Mouse (Mus musculus): ENCODE results near the gene Olfr1462. TPM values are rescaled to one million over a fixed set of nuclear protein-coding genes. Genes with fewer than 3 reads are reported as not detected.

Gene Olfr1462
- total RNA-seq (2014; rRNA removed; ENCODE audit: low replicate concordance) (not detected in 2 replicates), polyA plus RNA-seq (2015; fragmentation: Nextera tagmentation; extraction: Ambion mirVana) (not detected in 2 replicates)

DNA sequence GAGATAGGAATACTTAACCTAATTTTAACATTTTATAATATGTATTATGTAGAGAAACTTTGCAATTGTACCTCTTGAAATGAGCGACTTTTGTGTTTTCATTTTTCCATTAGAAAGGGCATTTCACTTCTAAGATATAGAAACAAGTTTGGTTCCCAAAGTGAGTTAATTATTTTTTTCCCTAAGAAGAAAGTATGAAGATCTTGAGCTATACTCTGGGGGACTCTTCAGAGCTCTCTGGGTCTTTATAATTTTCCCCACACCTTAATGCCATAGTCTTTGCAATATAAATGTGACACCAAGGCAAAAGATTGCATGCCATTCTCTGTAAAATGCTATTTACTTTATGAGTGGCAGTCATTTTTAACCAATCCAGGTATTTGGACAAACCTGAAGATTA, at the start of gene Olfr1462:
TSS of gene Olfr1462 (plus strand) at position 301 of the 400 bp plus-strand sequence.
- no peak for TF ChIP-seq EP300 (IDR thresholded peaks at IDR 0.05; ENCODE audit: low read depth)
- no peak for TF ChIP-seq CTCF (IDR thresholded peaks at IDR 0.05; ENCODE audit: low read depth)
- DNase-seq (ENCODE audit: low spot score), result no peak

DNA sequence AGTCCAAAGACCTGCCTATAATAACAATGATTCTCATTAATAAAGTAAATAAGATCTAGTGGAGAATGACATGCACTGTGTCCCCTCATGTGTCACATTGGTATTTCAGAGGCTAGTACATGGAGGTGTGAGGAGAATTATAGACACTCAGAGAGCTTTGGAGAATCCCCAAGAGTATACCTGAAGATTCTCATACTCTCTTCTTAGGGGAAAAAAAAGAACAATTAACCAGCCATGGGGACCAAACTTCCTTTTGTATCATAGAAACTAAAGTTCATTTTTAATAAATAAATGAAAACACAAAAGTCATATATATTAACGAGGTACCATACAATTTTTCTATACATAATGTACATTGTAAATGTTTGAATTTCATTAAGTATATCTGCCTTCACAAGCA, 36.1 kb upstream of the Olfr1462 start, which contains the start of gene Olfr1459:
TSS of gene Olfr1459 (minus strand) at position 101 of the 400 bp plus-strand sequence.
- TF ChIP-seq CTCF (IDR thresholded peaks at IDR 0.05; ENCODE audit: low read depth) (no peak), EP300 (IDR thresholded peaks at IDR 0.05; ENCODE audit: low read depth) (no peak)
- no peak for DNase-seq (ENCODE audit: low spot score)

More for the DNA sequence above, at the start of gene Olfr1462:
- Histone ChIP-seq H3K9me3 (replicated peaks; ENCODE audit: control insufficient read depth, low read length) (0 out of 2 replicates have a peak, but pooled peaks cover 5% of the 10 kb centered on the region), H3K4me1 (ENCODE audit: control insufficient read depth, insufficient read depth) (no peaks in the 10 kb centered on the region), H3K27ac (ENCODE audit: low read depth) (no peak within 1 kb of the TSS), H3K4me2 (ENCODE audit: low read depth, low read length) (no peak within 1 kb of the TSS), H3K4me3 (ENCODE audit: low read depth, low read length) (no peak within 1 kb of the TSS), H3K9ac (replicated peaks; ENCODE audit: low read depth, low read length) (no peak within 1 kb of the TSS), H3K27me3 (ENCODE audit: control insufficient read depth, insufficient read depth, low read length) (no peaks in the 10 kb centered on the region), H3K36me3 (replicated peaks; ENCODE audit: control insufficient read depth, insufficient read depth, low read length) (no peaks in the 10 kb centered on the region)
- 63% methylated on average over 1 of the region's 1 CpGs for WGBS
- no peak for ATAC-seq (ENCODE audit: insufficient read depth, low read depth)

DNA sequence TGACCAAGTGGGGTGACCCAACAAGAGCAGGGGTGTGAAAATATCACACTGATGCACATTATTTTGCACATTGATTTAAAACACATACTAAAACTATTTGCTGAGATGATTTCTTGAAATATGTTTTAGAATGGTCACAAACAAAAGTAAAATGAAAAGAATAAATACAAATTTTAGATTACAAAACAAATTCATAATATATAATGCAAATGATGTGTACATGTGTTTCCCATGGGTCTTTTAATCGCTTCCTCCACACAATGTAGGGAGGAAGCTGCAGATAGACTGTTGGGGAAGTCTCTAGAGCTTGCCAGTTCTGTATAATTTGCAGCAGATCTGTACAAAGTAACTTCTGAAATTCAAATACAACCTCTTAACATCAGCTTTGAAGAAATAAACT, 22.8 kb upstream of the Olfr1462 start, which contains the start of gene Olfr1461:
TSS of gene Olfr1461 (plus strand) at position 301 of the 400 bp plus-strand sequence.
- no peak within 1 kb of the TSS for H3K27ac ChIP-seq (ENCODE audit: low read depth)
- WGBS, result 37% methylated on average over 1 of the region's 1 CpGs

More for the DNA sequence above, 36.1 kb upstream of the Olfr1462 start, which contains the start of gene Olfr1459:
- no peak within 1 kb of the TSS for H3K27ac ChIP-seq (ENCODE audit: low read depth)
- no peak within 1 kb of the TSS for H3K4me3 ChIP-seq (ENCODE audit: low read depth, low read length)
- H3K4me2 ChIP-seq (ENCODE audit: low read depth, low read length), result no peak within 1 kb of the TSS
- 61% methylated on average over 1 of the region's 1 CpGs for WGBS
- H3K9me3 ChIP-seq (replicated peaks; ENCODE audit: control insufficient read depth, low read length), result no peaks in the 10 kb centered on the region; the same call in 1 of the 2 replicates
- no peak within 1 kb of the TSS for H3K9ac ChIP-seq (replicated peaks; ENCODE audit: low read depth, low read length)
- H3K36me3 ChIP-seq (replicated peaks; ENCODE audit: control insufficient read depth, insufficient read depth, low read length), result no peaks in the 10 kb centered on the region
- no peaks in the 10 kb centered on the region for H3K4me1 ChIP-seq (ENCODE audit: control insufficient read depth, insufficient read depth)
- no peak for ATAC-seq (ENCODE audit: insufficient read depth, low read depth)
- no peaks in the 10 kb centered on the region for H3K27me3 ChIP-seq (ENCODE audit: control insufficient read depth, insufficient read depth, low read length)

DNA sequence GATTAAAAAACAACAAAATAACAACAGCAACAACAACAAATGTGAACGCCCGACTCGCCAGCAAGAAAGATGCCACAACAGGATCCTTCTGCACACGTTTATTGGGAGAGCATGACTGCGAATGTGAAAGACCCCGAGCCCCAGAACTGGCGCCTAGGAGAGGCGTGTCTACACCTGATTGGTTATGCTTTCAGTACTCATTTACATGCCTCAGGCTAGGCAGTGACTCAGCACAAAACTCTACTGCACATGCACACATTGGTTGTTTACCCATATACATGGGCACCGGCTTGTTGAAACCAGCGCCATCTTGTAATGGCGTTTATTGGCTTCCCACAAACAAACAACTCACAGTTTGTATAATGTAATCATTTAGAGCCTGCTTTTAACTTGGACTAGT, 36.1 kb downstream of the Olfr1462 start:
- ATAC-seq (ENCODE audit: insufficient read depth, low read depth), result no peak
- H3K27ac ChIP-seq (ENCODE audit: low read depth), result no peak overlapping the region
- DNase-seq (ENCODE audit: low spot score), result no peak
- H3K4me1 ChIP-seq (ENCODE audit: control insufficient read depth, insufficient read depth), result no peaks in the 10 kb centered on the region
- H3K36me3 ChIP-seq (replicated peaks; ENCODE audit: control insufficient read depth, insufficient read depth, low read length), result no peaks in the 10 kb centered on the region
- no peak overlapping the region for H3K9ac ChIP-seq (replicated peaks; ENCODE audit: low read depth, low read length)
- no peak overlapping the region for H3K4me2 ChIP-seq (ENCODE audit: low read depth, low read length)
- H3K9me3 ChIP-seq (replicated peaks; ENCODE audit: control insufficient read depth, low read length), result peaks cover 11% of the 10 kb centered on the region; the same call in 1 of the 2 replicates
- WGBS, result 74% methylated on average over 11 of the region's 11 CpGs
- H3K27me3 ChIP-seq (ENCODE audit: control insufficient read depth, insufficient read depth, low read length), result no peaks in the 10 kb centered on the region
- TF ChIP-seq EP300 (IDR thresholded peaks at IDR 0.05; ENCODE audit: low read depth) (no peak), CTCF (IDR thresholded peaks at IDR 0.05; ENCODE audit: low read depth) (no peak)
- no peak overlapping the region for H3K4me3 ChIP-seq (ENCODE audit: low read depth, low read length)

More for the DNA sequence above, 22.8 kb upstream of the Olfr1462 start, which contains the start of gene Olfr1461:
- no peaks in the 10 kb centered on the region for H3K36me3 ChIP-seq (replicated peaks; ENCODE audit: control insufficient read depth, insufficient read depth, low read length)
- no peak within 1 kb of the TSS for H3K9ac ChIP-seq (replicated peaks; ENCODE audit: low read depth, low read length)
- no peak within 1 kb of the TSS for H3K4me2 ChIP-seq (ENCODE audit: low read depth, low read length)
- no peak for DNase-seq (ENCODE audit: low spot score)
- H3K9me3 ChIP-seq (replicated peaks; ENCODE audit: control insufficient read depth, low read length), result no peaks in the 10 kb centered on the region
- H3K27me3 ChIP-seq (ENCODE audit: control insufficient read depth, insufficient read depth, low read length), result no peaks in the 10 kb centered on the region
- H3K4me3 ChIP-seq (ENCODE audit: low read depth, low read length), result no peak within 1 kb of the TSS
- no peak for ATAC-seq (ENCODE audit: insufficient read depth, low read depth)
- no peak for TF ChIP-seq EP300 (IDR thresholded peaks at IDR 0.05; ENCODE audit: low read depth)
- TF ChIP-seq CTCF (IDR thresholded peaks at IDR 0.05; ENCODE audit: low read depth), result no peak
- no peaks in the 10 kb centered on the region for H3K4me1 ChIP-seq (ENCODE audit: control insufficient read depth, insufficient read depth)

DNA sequence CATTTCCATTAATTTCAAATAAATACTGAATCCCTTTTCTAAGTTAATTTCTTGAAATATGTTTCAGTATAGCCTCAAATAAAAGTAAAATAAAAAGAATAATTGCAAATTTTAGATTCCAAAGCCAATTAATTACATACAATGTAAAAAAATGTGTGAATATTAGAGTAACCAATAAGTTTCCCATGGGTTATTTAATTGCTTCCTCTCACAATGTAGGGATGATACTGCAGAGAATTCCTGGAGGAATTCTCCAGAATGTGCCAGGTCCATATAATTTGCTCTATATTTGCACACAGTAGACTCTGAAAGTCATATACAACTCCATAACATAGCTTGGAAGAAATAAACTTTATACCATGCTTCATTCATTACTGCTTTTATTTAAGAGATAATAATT, 45.5 kb downstream of the Olfr1462 start, which contains the start of gene Olfr1463:
TSS of gene Olfr1463 (plus strand) at position 301 of the 400 bp plus-strand sequence.
- Histone ChIP-seq H3K4me2 (ENCODE audit: low read depth, low read length) (no peak within 1 kb of the TSS), H3K4me1 (ENCODE audit: control insufficient read depth, insufficient read depth) (no peaks in the 10 kb centered on the region), H3K4me3 (ENCODE audit: low read depth, low read length) (no peak within 1 kb of the TSS), H3K27ac (ENCODE audit: low read depth) (no peak within 1 kb of the TSS), H3K27me3 (ENCODE audit: control insufficient read depth, insufficient read depth, low read length) (no peaks in the 10 kb centered on the region), H3K9ac (replicated peaks; ENCODE audit: low read depth, low read length) (no peak within 1 kb of the TSS), H3K36me3 (replicated peaks; ENCODE audit: control insufficient read depth, insufficient read depth, low read length) (no peaks in the 10 kb centered on the region), H3K9me3 (replicated peaks; ENCODE audit: control insufficient read depth, low read length) (0 out of 2 replicates have a peak, but pooled peaks cover 6% of the 10 kb centered on the region)
- TF ChIP-seq EP300 (IDR thresholded peaks at IDR 0.05; ENCODE audit: low read depth) (no peak), CTCF (IDR thresholded peaks at IDR 0.05; ENCODE audit: low read depth) (no peak)
- no peak for ATAC-seq (ENCODE audit: insufficient read depth, low read depth)
- no peak for DNase-seq (ENCODE audit: low spot score)

Other genes starting within 250 kb of the Olfr1462 start
- gene Olfr1450, start 235.5 kb upstream of the Olfr1462 start, total RNA-seq (2014; rRNA removed; ENCODE audit: low replicate concordance), result not detected in 2 replicates
- not detected in 2 replicates for gene Olfr1450, start 235.5 kb upstream of the Olfr1462 start, polyA plus RNA-seq (2015; fragmentation: Nextera tagmentation; extraction: Ambion mirVana)
- not detected in 2 replicates for gene Olfr1451, start 190.7 kb upstream of the Olfr1462 start, total RNA-seq (2014; rRNA removed; ENCODE audit: low replicate concordance)
- not detected in 2 replicates for gene Olfr1451, start 190.7 kb upstream of the Olfr1462 start, polyA plus RNA-seq (2015; fragmentation: Nextera tagmentation; extraction: Ambion mirVana)
- not detected in 2 replicates for gene Olfr1453, start 157.4 kb upstream of the Olfr1462 start, total RNA-seq (2014; rRNA removed; ENCODE audit: low replicate concordance)
- not detected in 2 replicates for gene Olfr1453, start 157.4 kb upstream of the Olfr1462 start, polyA plus RNA-seq (2015; fragmentation: Nextera tagmentation; extraction: Ambion mirVana)
- gene Olfr1454, start 125.1 kb upstream of the Olfr1462 start, total RNA-seq (2014; rRNA removed; ENCODE audit: low replicate concordance), result not detected in 2 replicates
- gene Olfr1454, start 125.1 kb upstream of the Olfr1462 start, polyA plus RNA-seq (2015; fragmentation: Nextera tagmentation; extraction: Ambion mirVana), result not detected in 2 replicates
- not detected in 2 replicates for gene Olfr1457, start 87.8 kb upstream of the Olfr1462 start, total RNA-seq (2014; rRNA removed; ENCODE audit: low replicate concordance)
- gene Olfr1457, start 87.8 kb upstream of the Olfr1462 start, polyA plus RNA-seq (2015; fragmentation: Nextera tagmentation; extraction: Ambion mirVana), result not detected in 2 replicates
- gene Olfr1458, start 79.0 kb upstream of the Olfr1462 start, total RNA-seq (2014; rRNA removed; ENCODE audit: low replicate concordance), result not detected in 2 replicates
- gene Olfr1458, start 79.0 kb upstream of the Olfr1462 start, polyA plus RNA-seq (2015; fragmentation: Nextera tagmentation; extraction: Ambion mirVana), result not detected in 2 replicates
- gene Olfr1459, start 36.2 kb upstream of the Olfr1462 start, total RNA-seq (2014; rRNA removed; ENCODE audit: low replicate concordance), result not detected in 2 replicates
- gene Olfr1459, start 36.2 kb upstream of the Olfr1462 start, polyA plus RNA-seq (2015; fragmentation: Nextera tagmentation; extraction: Ambion mirVana), result not detected in 2 replicates
- not detected in 2 replicates for gene Olfr1461, start 22.7 kb upstream of the Olfr1462 start, total RNA-seq (2014; rRNA removed; ENCODE audit: low replicate concordance)
- gene Olfr1461, start 22.7 kb upstream of the Olfr1462 start, polyA plus RNA-seq (2015; fragmentation: Nextera tagmentation; extraction: Ambion mirVana), result not detected in 2 replicates
- not detected in 2 replicates for gene Olfr1463, start 45.6 kb downstream of the Olfr1462 start, total RNA-seq (2014; rRNA removed; ENCODE audit: low replicate concordance)
- gene Olfr1463, start 45.6 kb downstream of the Olfr1462 start, polyA plus RNA-seq (2015; fragmentation: Nextera tagmentation; extraction: Ambion mirVana), result not detected in 2 replicates
- gene Olfr1465, start 129.8 kb downstream of the Olfr1462 start, total RNA-seq (2014; rRNA removed; ENCODE audit: low replicate concordance), result not detected in 2 replicates
- not detected in 2 replicates for gene Olfr1465, start 129.8 kb downstream of the Olfr1462 start, polyA plus RNA-seq (2015; fragmentation: Nextera tagmentation; extraction: Ambion mirVana)
- not detected in 2 replicates for gene Olfr1466, start 153.1 kb downstream of the Olfr1462 start, total RNA-seq (2014; rRNA removed; ENCODE audit: low replicate concordance)
- gene Olfr1466, start 153.1 kb downstream of the Olfr1462 start, polyA plus RNA-seq (2015; fragmentation: Nextera tagmentation; extraction: Ambion mirVana), result not detected in 2 replicates
- not detected in 2 replicates for gene Olfr1467, start 176.5 kb downstream of the Olfr1462 start, total RNA-seq (2014; rRNA removed; ENCODE audit: low replicate concordance)
- gene Olfr1467, start 176.5 kb downstream of the Olfr1462 start, polyA plus RNA-seq (2015; fragmentation: Nextera tagmentation; extraction: Ambion mirVana), result not detected in 2 replicates
- gene Olfr1469, start 222.1 kb downstream of the Olfr1462 start, total RNA-seq (2014; rRNA removed; ENCODE audit: low replicate concordance), result not detected in 2 replicates
- not detected in 2 replicates for gene Olfr1469, start 222.1 kb downstream of the Olfr1462 start, polyA plus RNA-seq (2015; fragmentation: Nextera tagmentation; extraction: Ambion mirVana)